Mouse (Mus musculus): ENCODE measurements at regions not wholly inside any gene's neighbourhood (a gene's known extent, or its start where the extent isn't known, plus 50 kb on each side); places are given as distances from the start of the nearest gene placed in this dataset.
A peak's percentile ranks its signal among the peaks of the same experiment; 100 is the strongest.

- Histone ChIP-seq H3K36me3 (ENCODE audit: insufficient read depth, low read length) (no peaks in the 10 kb centered on the region), H3K27me3 (ENCODE audit: insufficient read depth, low read length) (no peaks in the 10 kb centered on the region), H3K4me2 (replicated peaks; ENCODE audit: low read depth, low read length) (no peak overlapping the region), H3K4me3 (ENCODE audit: low read length) (no peak overlapping the region), H3K4me1 (ENCODE audit: insufficient read depth, low read length) (no peaks in the 10 kb centered on the region), H3K9ac (replicated peaks; ENCODE audit: low read length) (no peak overlapping the region), H3K9me3 (ENCODE audit: low read length) (no peaks in the 10 kb centered on the region), H3K27ac (ENCODE audit: low read length) (no peak overlapping the region)
- no peak for ATAC-seq (ENCODE audit: low FRiP score, low TSS enrichment)
- 86% methylated on average over 2 of the region's 2 CpGs for WGBS
These were observed 76.9 kb downstream of the Pxdc1 start for GRCm38 (mm10) chr13:34576392-34576791.

GRCm38 (mm10) chr13:34575997-34576314, 77.3 kb downstream of the Pxdc1 start:
- no peak overlapping the region for H3K27ac ChIP-seq (ENCODE audit: low read length)
- H3K27me3 ChIP-seq (ENCODE audit: insufficient read depth, low read length), result no peaks in the 10 kb centered on the region
- no peak overlapping the region for H3K4me3 ChIP-seq (ENCODE audit: low read length)
- H3K9ac ChIP-seq (replicated peaks; ENCODE audit: low read length), result no peak overlapping the region
- ATAC-seq (ENCODE audit: low FRiP score, low TSS enrichment), result no peak
- no peak overlapping the region for H3K4me2 ChIP-seq (replicated peaks; ENCODE audit: low read depth, low read length)
- 50% methylated on average over 1 of the region's 1 CpGs for WGBS
- H3K4me1 ChIP-seq (ENCODE audit: insufficient read depth, low read length), result no peaks in the 10 kb centered on the region
- no peaks in the 10 kb centered on the region for H3K36me3 ChIP-seq (ENCODE audit: insufficient read depth, low read length)
- H3K9me3 ChIP-seq (ENCODE audit: low read length), result no peaks in the 10 kb centered on the region

DNA sequence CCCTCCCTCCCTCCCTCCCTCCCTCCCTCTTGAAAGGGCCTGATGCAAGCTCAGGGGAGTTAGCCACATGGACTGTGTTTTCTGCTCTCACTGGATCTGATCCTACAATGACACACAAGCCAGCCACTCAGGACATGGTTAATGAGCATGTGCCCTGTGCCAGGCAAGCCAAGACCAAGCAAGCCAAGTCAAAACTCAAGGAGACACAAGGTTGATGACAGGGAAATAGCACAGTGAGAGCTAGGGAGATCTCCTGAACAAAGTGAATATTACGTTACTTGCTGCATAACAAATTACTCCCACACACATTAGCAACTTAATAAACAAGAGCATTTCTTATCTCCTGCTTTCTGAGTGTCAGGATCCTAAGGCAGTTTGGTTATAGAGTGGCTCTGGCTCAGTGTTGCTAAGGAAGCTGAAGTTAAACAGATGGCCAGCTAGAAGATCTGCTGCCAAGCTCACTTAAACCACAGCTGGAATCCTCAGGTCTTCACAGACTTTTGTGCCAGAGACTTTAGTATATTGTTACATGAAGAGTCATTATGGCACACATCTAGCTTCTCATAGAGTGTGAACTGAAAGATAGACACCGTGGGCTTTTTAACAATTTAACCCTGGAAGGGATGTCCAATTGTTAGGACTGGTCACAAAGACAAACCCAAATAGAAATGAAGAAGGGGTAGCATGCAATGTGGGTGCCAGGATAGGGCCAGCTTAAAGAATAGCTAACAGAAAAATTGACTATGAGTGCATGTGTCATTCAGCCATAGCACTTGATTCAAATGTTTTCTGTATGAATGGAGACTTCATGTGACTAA, 77.9 kb downstream of the Pxdc1 start:
- Histone ChIP-seq H3K9ac (replicated peaks; ENCODE audit: low read length) (no peak overlapping the region), H3K4me1 (ENCODE audit: insufficient read depth, low read length) (no peaks in the 10 kb centered on the region), H3K9me3 (ENCODE audit: low read length) (no peaks in the 10 kb centered on the region), H3K4me3 (ENCODE audit: low read length) (no peak overlapping the region), H3K27me3 (ENCODE audit: insufficient read depth, low read length) (no peaks in the 10 kb centered on the region), H3K36me3 (ENCODE audit: insufficient read depth, low read length) (no peaks in the 10 kb centered on the region), H3K4me2 (replicated peaks; ENCODE audit: low read depth, low read length) (no peak overlapping the region), H3K27ac (ENCODE audit: low read length) (no peak overlapping the region)
- 62% methylated on average over 2 of the region's 2 CpGs for WGBS
- no peak for ATAC-seq (ENCODE audit: low FRiP score, low TSS enrichment)

DNA sequence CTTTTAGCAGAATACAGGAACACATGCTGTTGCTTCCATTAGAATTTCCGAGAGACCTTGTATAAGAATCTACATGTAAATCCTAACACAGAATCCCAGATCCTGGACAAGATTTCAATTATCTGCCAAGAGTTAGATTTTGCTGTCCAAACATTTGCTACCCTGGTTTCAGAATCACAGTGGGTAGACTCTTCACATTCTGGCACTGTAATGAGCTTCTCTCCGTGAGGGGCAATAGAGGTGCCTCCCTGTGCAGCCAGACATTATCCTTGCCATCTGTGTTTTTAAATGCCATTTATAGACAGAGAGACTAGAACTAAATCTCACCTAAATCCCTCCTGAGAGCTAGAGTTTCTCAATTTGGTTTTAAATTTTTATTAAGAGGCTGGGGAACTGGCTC, 84.0 kb downstream of the Pxdc1 start:
- Histone ChIP-seq H3K27me3 (ENCODE audit: insufficient read depth, low read length) (no peaks in the 10 kb centered on the region), H3K4me3 (ENCODE audit: low read length) (no peak overlapping the region), H3K27ac (ENCODE audit: low read length) (no peak overlapping the region), H3K9me3 (ENCODE audit: low read length) (no peaks in the 10 kb centered on the region), H3K4me1 (ENCODE audit: insufficient read depth, low read length) (no peaks in the 10 kb centered on the region), H3K4me2 (replicated peaks; ENCODE audit: low read depth, low read length) (no peak overlapping the region), H3K9ac (replicated peaks; ENCODE audit: low read length) (no peak overlapping the region), H3K36me3 (ENCODE audit: insufficient read depth, low read length) (no peaks in the 10 kb centered on the region)
- 69% methylated on average over 2 of the region's 2 CpGs for WGBS
- no peak for ATAC-seq (ENCODE audit: low FRiP score, low TSS enrichment)

DNA sequence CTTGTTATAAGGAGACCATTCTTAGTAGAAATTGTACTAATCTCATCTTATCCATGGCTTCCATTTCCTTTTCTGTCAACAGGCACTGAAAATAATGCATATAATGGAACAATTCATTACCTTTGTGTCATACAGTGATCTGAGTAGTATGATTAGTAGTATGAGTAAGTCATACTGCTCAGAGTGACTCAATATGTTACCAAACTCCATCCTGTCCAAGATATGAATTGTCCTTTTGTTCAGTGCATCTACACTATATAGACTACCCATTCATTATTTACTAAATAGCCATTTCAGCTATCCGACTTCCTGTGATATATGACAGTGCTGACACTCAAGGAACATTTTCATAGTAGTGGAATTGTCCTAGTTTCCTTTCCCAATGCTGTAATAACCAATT, 86.6 kb downstream of the Pxdc1 start:
- Histone ChIP-seq H3K4me1 (ENCODE audit: insufficient read depth, low read length) (no peaks in the 10 kb centered on the region), H3K27me3 (ENCODE audit: insufficient read depth, low read length) (no peaks in the 10 kb centered on the region), H3K27ac (ENCODE audit: low read length) (no peak overlapping the region), H3K4me3 (ENCODE audit: low read length) (no peak overlapping the region), H3K9ac (replicated peaks; ENCODE audit: low read length) (no peak overlapping the region), H3K4me2 (replicated peaks; ENCODE audit: low read depth, low read length) (no peak overlapping the region), H3K9me3 (ENCODE audit: low read length) (peaks cover 3% of the 10 kb centered on the region; the same call in 1 of the 2 replicates), H3K36me3 (ENCODE audit: insufficient read depth, low read length) (no peaks in the 10 kb centered on the region)
- no peak for ATAC-seq (ENCODE audit: low FRiP score, low TSS enrichment)
- WGBS, result 74% methylated on average over 1 of the region's 1 CpGs

DNA sequence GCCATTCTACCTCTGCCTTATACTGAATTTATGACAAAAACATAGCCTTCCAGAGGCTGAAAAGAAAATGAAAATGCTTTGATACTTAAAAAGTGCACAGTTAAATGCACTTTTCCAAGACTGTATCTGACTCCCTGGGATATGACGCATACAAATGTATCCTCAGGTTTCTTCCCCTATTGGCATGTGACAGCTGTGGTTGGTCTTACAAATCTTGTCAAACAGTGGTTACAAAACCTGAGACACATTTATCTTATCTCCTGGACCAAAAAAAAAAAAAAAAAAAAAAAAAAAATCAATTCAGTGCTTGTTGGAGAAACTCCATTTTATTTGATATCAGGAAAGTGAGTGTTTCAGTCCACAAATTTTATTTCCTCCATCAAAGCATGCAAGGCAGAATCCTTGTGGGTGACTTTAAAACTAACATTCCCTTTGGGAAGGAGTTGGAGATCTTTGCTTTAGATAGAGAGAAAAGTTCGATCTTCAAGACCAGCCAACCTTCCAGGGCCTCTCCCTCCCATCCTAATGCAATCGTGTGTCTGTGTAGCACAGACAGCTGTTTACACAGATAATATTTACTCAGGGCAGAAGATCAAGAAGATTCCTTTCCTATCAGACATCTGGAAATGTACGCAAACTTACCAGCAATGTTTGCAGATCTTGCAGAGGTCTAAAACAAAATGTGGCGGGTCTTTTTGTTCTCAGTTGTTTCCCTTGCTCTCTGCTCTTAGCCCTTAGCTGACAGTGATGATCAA, 103.0 kb downstream of the Pxdc1 start:
- no peaks in the 10 kb centered on the region for H3K27me3 ChIP-seq (ENCODE audit: insufficient read depth, low read length)
- H3K27ac ChIP-seq (ENCODE audit: low read length), result no peak overlapping the region
- no peaks in the 10 kb centered on the region for H3K4me1 ChIP-seq (ENCODE audit: insufficient read depth, low read length)
- H3K36me3 ChIP-seq (ENCODE audit: insufficient read depth, low read length), result no peaks in the 10 kb centered on the region
- H3K4me2 ChIP-seq (replicated peaks; ENCODE audit: low read depth, low read length), result no peak overlapping the region
- H3K9me3 ChIP-seq (ENCODE audit: low read length), result no peaks in the 10 kb centered on the region
- WGBS, result 31% methylated on average over 5 of the region's 5 CpGs
- H3K9ac ChIP-seq (replicated peaks; ENCODE audit: low read length), result no peak overlapping the region
- ATAC-seq (ENCODE audit: low FRiP score, low TSS enrichment), result no peak
- no peak overlapping the region for H3K4me3 ChIP-seq (ENCODE audit: low read length)

- no peak overlapping the region for H3K4me3 ChIP-seq (ENCODE audit: low read length)
- H3K27ac ChIP-seq (ENCODE audit: low read length), result no peak overlapping the region
- H3K27me3 ChIP-seq (ENCODE audit: insufficient read depth, low read length), result no peaks in the 10 kb centered on the region
- no peaks in the 10 kb centered on the region for H3K36me3 ChIP-seq (ENCODE audit: insufficient read depth, low read length)
- no peak for ATAC-seq (ENCODE audit: low FRiP score, low TSS enrichment)
- H3K4me2 ChIP-seq (replicated peaks; ENCODE audit: low read depth, low read length), result no peak overlapping the region
- no peak overlapping the region for H3K9ac ChIP-seq (replicated peaks; ENCODE audit: low read length)
- 83% methylated on average over 2 of the region's 2 CpGs for WGBS
- no peaks in the 10 kb centered on the region for H3K9me3 ChIP-seq (ENCODE audit: low read length)
- H3K4me1 ChIP-seq (ENCODE audit: insufficient read depth, low read length), result no peaks in the 10 kb centered on the region
These were observed 112.6 kb downstream of the Pxdc1 start for GRCm38 (mm10) chr13:34540646-34541045.

DNA sequence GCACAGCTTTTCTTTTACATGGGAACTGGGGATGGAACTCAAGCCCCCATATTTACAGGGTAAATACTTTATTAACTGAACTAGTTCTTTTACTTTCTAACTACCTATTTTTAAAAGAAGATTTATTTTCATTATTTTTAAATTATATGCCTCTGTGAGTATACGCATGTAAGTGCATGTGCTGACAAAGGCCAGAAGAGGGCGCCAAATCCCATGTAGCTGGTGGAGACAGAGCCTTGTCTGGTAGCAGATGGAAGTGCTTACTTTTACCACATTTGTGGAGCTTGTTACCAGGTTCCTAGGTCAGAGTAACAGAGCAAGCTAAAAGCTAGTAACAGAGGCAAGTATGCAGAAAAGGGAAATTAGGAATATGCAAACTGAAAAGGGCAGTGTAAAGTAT, 119.4 kb downstream of the Pxdc1 start:
- Histone ChIP-seq H3K4me3 (ENCODE audit: low read length) (no peak overlapping the region), H3K9me3 (ENCODE audit: low read length) (peaks cover 3% of the 10 kb centered on the region; the same call in 1 of the 2 replicates), H3K9ac (replicated peaks; ENCODE audit: low read length) (no peak overlapping the region), H3K27me3 (ENCODE audit: insufficient read depth, low read length) (no peaks in the 10 kb centered on the region), H3K4me1 (ENCODE audit: insufficient read depth, low read length) (no peaks in the 10 kb centered on the region), H3K4me2 (replicated peaks; ENCODE audit: low read depth, low read length) (no peak overlapping the region), H3K27ac (ENCODE audit: low read length) (no peak overlapping the region), H3K36me3 (ENCODE audit: insufficient read depth, low read length) (no peaks in the 10 kb centered on the region)
- ATAC-seq (ENCODE audit: low FRiP score, low TSS enrichment), result no peak
- 77% methylated on average over 2 of the region's 2 CpGs for WGBS

- Histone ChIP-seq H3K9ac (replicated peaks; ENCODE audit: low read length) (no peak overlapping the region), H3K4me3 (ENCODE audit: low read length) (no peak overlapping the region)
- peak; percentile 91 for ATAC-seq (ENCODE audit: low FRiP score, low TSS enrichment)
These were observed 142.0 kb downstream of the Pxdc1 start for GRCm38 (mm10) chr13:34511332-34511731.

GRCm38 (mm10) chr13:34507224-34507623, 146.1 kb downstream of the Pxdc1 start:
- H3K27me3 ChIP-seq (ENCODE audit: insufficient read depth, low read length), result no peaks in the 10 kb centered on the region
- no peak overlapping the region for H3K9ac ChIP-seq (replicated peaks; ENCODE audit: low read length)
- ATAC-seq (ENCODE audit: low FRiP score, low TSS enrichment), result no peak
- 83% methylated on average over 2 of the region's 2 CpGs for WGBS
- no peaks in the 10 kb centered on the region for H3K4me1 ChIP-seq (ENCODE audit: insufficient read depth, low read length)
- H3K27ac ChIP-seq (ENCODE audit: low read length), result no peak overlapping the region
- H3K9me3 ChIP-seq (ENCODE audit: low read length), result no peaks in the 10 kb centered on the region
- H3K4me3 ChIP-seq (ENCODE audit: low read length), result no peak overlapping the region
- no peak overlapping the region for H3K4me2 ChIP-seq (replicated peaks; ENCODE audit: low read depth, low read length)
- H3K36me3 ChIP-seq (ENCODE audit: insufficient read depth, low read length), result no peaks in the 10 kb centered on the region

More at GRCm38 (mm10) chr13:34511332-34511731, 142.0 kb downstream of the Pxdc1 start:
- Histone ChIP-seq H3K27ac (ENCODE audit: low read length) (no peak overlapping the region), H3K4me1 (ENCODE audit: insufficient read depth, low read length) (no peaks in the 10 kb centered on the region), H3K9me3 (ENCODE audit: low read length) (no peaks in the 10 kb centered on the region), H3K36me3 (ENCODE audit: insufficient read depth, low read length) (no peaks in the 10 kb centered on the region), H3K4me2 (replicated peaks; ENCODE audit: low read depth, low read length) (no peak overlapping the region), H3K27me3 (ENCODE audit: insufficient read depth, low read length) (no peaks in the 10 kb centered on the region)
- 55% methylated on average over 3 of the region's 3 CpGs for WGBS
